Mouse (Mus musculus): Measurements from ENCODE around the gene Tcf20.
A peak's percentile ranks its signal among the peaks of the same experiment; 100 is the strongest.
"Not testable (repeated sequence)": the region's sequence is repeated elsewhere in the genome, so short reads cannot be mapped to it uniquely, and the experiment has no call there.

The Tcf20 gene

DNA sequence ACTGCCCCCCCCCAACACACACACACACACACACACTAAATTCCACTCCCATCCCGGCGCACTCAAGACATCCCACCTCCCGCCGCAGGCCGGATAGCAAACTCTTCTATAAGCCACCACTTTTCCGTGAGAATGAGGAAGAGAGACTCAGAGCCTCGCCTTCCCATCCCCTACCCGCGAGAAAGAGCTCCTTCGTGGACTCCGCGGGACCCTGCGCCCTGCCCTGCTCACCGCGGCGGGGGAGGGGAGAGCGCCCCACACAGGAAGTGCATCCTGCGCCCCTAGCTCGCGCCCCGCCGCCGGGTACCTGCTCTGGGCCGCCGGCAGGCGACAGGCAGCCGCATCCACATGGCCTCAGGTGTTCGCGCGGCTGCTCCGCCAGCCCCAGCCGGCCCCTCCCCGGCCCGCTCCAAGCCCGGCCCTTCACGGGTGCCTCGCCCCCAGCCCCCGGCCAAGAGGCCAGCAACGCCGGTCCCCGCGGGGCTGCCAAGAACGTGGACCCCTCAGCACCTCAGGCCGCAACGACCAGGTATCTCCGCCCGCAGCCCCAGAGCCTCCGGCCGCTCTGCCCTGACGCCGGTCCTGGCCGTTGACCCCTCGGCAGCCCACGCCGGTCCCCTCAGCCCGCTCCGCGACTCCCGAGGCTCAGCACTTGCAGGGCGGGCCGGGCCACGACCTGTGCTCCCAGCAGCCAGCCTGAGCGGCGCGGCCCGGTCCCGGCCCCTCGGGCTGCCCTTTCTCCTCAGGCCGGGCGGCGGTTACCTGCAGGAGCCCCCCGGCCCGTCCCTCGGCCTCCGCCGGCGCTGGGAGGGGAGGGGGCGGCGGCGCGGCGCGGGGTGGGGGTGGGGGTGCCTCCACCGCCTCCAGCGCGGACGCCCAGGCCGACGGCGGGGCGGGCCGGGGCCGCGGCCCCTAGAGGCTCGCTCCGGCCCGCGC, 88.7 kb downstream of the Tcf20 start:
- DNase-seq (ENCODE audit: low spot score), result peak; percentile 22

- no peak for DNase-seq (ENCODE audit: low spot score)
Measured at GRCm38 (mm10) chr15:82898141-82898739, 89.4 kb downstream of the Tcf20 start.

GRCm38 (mm10) chr15:82896336-82896735, 91.3 kb downstream of the Tcf20 start:
- no peak for DNase-seq (ENCODE audit: low spot score)

GRCm38 (mm10) chr15:82890470-82890869, 97.2 kb downstream of the Tcf20 start:
- no peak for DNase-seq (ENCODE audit: low spot score)

- DNase-seq (ENCODE audit: low spot score), result no peak
Measured at GRCm38 (mm10) chr15:82889426-82889825, 98.2 kb downstream of the Tcf20 start.

- no peak for DNase-seq (ENCODE audit: low spot score)
Measured at GRCm38 (mm10) chr15:82888466-82888865, 99.2 kb downstream of the Tcf20 start.

GRCm38 (mm10) chr15:82877309-82877708, 110.4 kb downstream of the Tcf20 start:
- DNase-seq (ENCODE audit: low spot score), result no peak

- DNase-seq (ENCODE audit: low spot score), result no peak
Measured at GRCm38 (mm10) chr15:82876863-82877262, 110.8 kb downstream of the Tcf20 start.

DNA sequence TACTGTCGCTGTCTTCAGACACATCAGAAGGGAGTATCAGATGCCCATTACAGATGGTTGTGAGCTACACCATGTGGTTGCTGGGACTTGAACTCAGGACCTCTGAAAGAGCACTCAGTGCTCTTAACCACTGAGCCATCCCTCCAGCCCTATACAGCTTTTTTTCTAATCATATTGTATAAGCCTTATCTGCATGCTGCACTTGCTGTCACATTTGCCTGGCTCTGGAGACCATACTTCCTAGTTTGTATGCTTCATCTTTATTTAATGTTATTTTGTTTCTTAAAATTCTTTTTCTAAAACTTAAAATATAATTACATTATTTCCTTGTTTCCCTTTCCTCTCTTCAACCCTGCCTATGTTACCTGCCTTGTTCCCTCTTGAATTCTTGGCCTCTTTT, 115.6 kb downstream of the Tcf20 start:
- DNase-seq (ENCODE audit: low spot score), result no peak

DNA sequence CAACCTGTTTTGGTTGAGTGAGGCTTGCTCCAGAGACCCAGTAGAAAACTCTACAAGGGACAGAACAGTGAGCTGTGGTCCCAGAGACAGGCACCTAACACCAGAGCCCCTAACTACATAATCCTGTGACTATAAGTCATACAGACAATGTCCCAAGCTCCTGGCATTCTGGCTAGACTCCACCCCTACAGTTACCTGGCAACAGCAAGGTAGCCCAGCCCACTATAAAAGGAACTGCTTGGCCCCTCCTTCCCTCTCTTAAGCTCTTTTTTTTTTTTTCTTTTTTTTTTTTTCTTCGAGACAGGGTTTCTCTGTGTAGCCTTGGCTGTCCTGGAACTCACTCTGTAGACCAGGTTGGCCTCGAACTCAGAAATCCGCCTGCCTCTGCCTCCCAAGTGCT, 121.4 kb downstream of the Tcf20 start:
- DNase-seq (ENCODE audit: low spot score), result not testable (repeated sequence)

DNA sequence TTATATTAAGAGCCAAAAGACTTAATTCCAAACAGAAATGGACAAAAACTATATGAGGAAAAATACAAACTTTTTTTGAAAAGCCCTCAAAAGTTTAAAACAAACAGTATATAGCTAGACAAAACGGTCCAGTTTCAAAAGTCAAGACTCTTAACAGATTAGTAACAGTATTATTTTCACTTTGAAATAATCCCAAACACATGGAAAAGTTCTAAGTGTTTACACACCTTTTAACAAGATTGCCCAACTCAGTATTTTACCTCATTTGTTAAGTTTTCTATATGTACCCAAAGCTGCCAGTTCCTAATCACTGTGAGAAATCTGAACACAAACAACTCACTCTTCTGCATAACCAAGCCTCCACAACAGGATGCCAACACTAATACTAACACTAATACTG, 124.0 kb downstream of the Tcf20 start:
- DNase-seq (ENCODE audit: low spot score), result no peak

DNA sequence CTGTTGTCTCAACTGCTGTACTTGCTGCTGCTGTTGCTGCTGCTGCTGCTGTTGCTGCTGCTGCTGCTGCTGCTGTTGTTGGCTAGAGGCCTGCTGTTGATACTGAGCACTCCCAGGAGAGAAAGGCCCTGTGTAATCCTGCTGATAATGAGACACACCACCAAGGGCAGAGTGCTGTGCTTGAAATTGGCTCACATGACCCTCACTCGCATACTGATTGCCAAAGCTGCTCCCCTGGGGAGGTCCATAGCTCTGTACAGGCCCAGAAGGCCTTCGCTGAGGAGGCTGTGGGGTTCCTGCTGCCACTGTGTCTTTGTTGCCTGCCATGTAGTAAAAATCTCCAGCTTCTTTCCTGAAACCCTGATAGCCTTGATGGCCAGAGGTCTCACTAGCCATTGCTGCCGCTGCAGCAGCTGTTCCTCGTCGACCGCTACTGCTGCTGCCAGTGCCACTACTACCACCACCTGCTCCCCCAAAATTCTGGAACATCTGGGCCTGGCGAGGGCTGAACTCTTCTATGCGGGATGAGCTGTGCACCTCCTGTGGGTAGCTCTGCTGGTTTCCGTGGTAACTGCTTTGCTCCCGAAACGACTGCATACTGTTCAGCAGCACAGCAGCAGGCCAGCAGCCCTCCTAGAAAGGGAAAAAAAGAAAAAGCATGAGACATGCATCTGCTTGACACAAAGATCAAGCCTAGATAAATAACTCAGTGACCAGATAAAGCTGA, 130.9 kb downstream of the Tcf20 start:
- no peak for DNase-seq (ENCODE audit: low spot score)

DNA sequence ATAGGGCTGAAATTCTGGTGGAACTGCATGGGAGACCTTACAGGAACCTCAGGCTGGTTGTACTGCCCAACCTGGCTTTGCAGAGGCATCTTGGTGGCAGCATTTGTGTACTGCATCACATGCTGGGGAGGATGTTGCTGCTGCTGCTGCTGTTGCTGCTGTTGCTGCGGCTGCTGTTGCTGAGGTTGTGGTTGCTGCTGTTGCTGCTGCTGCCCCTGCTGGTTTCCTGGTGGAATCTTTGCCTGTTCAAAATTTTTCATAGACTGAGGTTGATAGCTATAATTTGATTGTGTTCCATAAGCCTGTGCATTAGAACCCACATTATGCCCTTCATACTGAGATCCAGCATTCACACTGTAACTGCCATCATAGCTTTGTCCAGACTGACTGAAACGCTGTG, 131.6 kb downstream of the Tcf20 start:
- DNase-seq (ENCODE audit: low spot score), result no peak

DNA sequence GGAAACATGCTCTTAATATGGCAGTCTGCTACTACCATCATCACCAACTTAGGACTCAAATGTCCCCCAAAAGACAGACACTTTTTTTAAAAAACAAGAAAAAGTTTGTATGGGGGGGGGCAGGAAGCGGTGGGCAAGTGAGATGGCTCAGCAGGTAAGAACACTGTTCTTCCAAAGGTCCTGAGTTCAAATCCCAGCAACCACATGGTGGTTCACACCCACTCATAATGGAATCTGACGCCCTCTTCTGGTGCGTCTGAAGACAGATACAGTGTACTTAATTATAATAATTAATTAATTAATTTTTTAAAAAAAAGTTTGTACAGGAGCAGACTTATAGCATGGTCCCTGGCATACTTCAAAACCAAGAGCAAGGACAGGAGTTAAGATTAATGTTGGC, 148.5 kb downstream of the Tcf20 start:
- no peak for DNase-seq (ENCODE audit: low spot score)

GRCm38 (mm10) chr15:82829917-82830316, 157.8 kb downstream of the Tcf20 start:
- no peak for DNase-seq (ENCODE audit: low spot score)

DNA sequence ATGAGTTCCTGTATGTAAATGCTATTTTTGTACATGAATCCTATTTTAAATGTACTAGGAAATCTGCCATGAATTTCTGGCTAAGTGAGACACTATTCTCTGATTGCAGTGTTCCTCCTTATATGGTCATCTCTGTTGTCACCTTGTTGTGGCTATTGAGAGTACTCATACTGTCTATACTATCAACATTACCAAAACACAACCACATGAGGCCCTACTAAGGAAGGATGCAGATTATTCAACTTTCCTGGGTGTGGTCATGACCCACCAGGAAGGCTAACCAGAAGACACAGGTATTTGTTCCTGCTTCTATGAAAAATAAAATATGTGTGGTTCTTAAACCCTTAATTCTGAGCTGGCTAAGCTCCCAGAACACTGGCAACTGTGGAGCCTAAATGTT, 161.8 kb downstream of the Tcf20 start:
- no peak for DNase-seq (ENCODE audit: low spot score)

GRCm38 (mm10) chr15:82822347-82822746, 165.3 kb downstream of the Tcf20 start:
- DNase-seq (ENCODE audit: low spot score), result no peak

DNA sequence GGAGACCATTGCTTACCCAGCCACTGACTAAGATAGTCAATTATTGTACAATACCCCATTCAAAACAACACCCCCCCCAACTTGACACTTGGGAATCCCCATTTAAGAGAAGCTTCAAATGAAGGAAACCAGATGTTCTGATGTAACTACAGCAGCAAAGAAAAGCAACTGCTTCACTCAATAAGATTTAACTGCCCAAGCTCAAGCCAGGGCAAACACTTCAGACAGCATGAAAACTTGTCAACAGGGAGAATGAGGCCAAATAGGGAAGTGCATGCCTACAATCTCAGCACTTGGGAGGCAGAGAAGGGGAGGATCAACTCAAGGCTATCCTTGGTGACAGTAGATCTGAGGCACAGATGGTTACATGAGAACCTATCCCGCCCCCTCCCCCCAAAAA, 166.0 kb downstream of the Tcf20 start:
- DNase-seq (ENCODE audit: low spot score), result no peak

- DNase-seq (ENCODE audit: low spot score), result no peak
Measured at GRCm38 (mm10) chr15:82815296-82815695, 172.4 kb downstream of the Tcf20 start.

DNA sequence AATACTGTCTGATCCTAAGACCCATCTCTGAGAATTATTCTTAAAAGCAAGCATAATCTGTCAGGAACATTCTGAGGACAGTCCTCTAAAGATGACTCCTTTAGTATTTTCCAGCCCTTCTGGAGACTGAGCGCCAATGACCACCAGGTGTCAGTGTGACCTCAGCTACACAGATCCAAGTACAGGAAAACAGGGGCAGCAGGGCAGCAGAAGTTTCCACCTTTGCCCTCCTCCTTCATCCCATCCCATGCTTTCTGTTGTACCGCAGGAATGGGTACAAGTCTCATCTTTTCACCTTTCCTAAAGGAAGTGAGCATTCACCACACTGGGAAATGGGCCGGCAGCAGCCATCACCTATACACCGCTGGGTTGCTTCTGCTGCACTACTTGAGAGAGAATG, 172.9 kb downstream of the Tcf20 start:
- peak; percentile 40 for DNase-seq (ENCODE audit: low spot score)

GRCm38 (mm10) chr15:82814321-82814720, 173.4 kb downstream of the Tcf20 start:
- DNase-seq (ENCODE audit: low spot score), result no peak

DNA sequence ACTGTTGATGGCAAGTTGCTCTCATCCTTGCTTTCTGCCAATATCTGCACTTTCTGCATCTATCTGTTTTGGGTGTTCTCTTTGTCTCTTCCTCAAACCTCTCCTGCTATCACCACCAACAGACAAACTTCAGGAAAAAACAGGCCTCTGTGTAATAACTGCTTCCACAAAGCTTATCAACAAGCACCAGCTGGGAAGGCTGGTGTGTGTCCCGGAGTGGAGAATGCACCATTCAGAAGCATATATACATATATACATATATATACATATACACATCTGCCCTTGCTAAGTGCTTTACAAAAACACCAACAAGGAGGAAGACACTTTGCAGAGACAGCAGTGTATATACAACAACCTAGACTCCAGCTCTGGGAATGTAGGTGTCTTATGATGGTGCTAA, 177.1 kb downstream of the Tcf20 start:
- peak; percentile 69 for DNase-seq (ENCODE audit: low spot score)

GRCm38 (mm10) chr15:82809511-82809910, 178.2 kb downstream of the Tcf20 start:
- DNase-seq (ENCODE audit: low spot score), result peak; percentile 19
